Mouse (Mus musculus): Measurements from ENCODE around the gene Psme1.
A peak's percentile ranks its signal among the peaks of the same experiment; 100 is the strongest.

- TF ChIP-seq CTCF (IDR thresholded peaks at IDR 0.05; ENCODE audit: borderline replicate concordance, control insufficient read depth, extremely low read depth, insufficient read depth, low read length, poor library complexity) (no peak), POLR2A (IDR thresholded peaks at IDR 0.05; ENCODE audit: control insufficient read depth, extremely low read depth, insufficient read depth, low read length, poor library complexity) (0 out of 2 replicates have a peak, but pooled peaks have one; percentile 45)
Measured at GRCm38 (mm10) chr14:55577871-55578667, at the start of gene Psme1.

All from thymus, adult 2 months (tissue).